Mouse (Mus musculus) E14TG2a.4 (cell line): ENCODE measurements around the gene Cfap298.

Source experiments
- H3K27me3 ChIP-seq: 2 replicates; pipeline ENCODE4 v1.6.1; 2014; ENCODE audit warnings: low read length, control low read depth; ENCODE audit not compliant: insufficient read depth
- H3K36me3 ChIP-seq: 2 replicates; pipeline ENCODE4 v1.6.1; 2014; ENCODE audit warnings: low read length, control low read depth; ENCODE audit not compliant: insufficient read depth
- H3K4me1 ChIP-seq: replicated peaks from 2 replicates; pipeline ENCODE4 v1.6.1; 2014; ENCODE audit warnings: low read depth, low read length, control low read depth
- H3K4me3 ChIP-seq: replicated peaks from 2 replicates; pipeline ENCODE4 v1.5.1; 2014; ENCODE audit warnings: mild to moderate bottlenecking, low read length
- H3K9me3 ChIP-seq: 2 replicates; pipeline ENCODE4 v1.6.1; 2014; ENCODE audit warnings: low read length, control low read depth
- CTCF ChIP-seq: conservative IDR thresholded peaks from 2 replicates; pipeline ENCODE4 v1.5.1; 2014; ENCODE audit warnings: low read length
- NANOG ChIP-seq: IDR thresholded peaks from 2 replicates; pipeline ENCODE4 v1.6.1; 2014; ENCODE audit warnings: borderline replicate concordance, low read length, mixed read lengths
- POU5F1 ChIP-seq: IDR thresholded peaks from 2 replicates; pipeline ENCODE4 v1.6.1; 2014; ENCODE audit warnings: low read length, borderline replicate concordance

Gene Cfap298

DNA sequence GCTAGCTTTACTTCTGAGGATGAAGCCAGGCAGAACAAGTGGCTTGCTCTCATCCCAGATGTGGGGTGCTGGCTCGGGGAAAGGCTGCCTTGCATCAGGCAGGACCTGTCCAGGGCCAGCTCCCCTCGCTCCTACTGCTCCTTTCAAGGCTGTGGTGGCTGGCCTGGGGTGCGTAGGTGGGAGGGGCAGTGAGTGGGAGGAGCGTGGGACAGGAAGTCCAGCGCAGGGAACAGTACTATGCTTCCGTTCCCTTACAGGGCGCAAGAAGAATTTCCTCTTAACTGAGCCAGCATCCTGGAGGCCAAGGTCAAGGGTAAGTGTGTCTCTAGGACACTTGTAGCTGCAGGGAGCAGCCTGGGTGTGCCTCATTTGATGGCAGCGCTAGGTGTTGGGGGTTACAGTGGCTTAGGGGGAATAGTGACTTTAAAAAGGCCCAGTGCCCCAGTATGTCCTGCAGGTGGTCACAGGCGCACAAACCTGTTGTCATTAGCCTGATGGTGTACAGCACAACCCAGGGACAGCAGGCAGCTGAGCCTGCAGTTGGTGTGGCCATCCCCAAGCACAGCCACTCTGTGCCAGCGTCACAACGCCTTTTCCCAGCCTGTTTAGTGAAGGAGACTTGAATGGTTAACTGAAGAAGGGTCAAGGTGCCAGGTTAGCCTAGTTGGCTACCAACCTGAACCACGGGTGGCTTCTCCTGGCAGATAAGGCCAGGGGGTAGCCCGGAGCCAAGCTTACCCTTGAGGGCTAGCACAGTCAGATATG lies 10.1 kb downstream of the Cfap298 start:
- Histone ChIP-seq H3K4me3 (peak overlapping the region; percentile 52), H3K4me1 (peaks cover 25% of the 10 kb centered on the region), H3K9me3 (no peaks in the 10 kb centered on the region), H3K36me3 (peaks cover 40% of the 10 kb centered on the region), H3K27me3 (no peaks in the 10 kb centered on the region)
- TF ChIP-seq POU5F1 = no peak
- no peak for TF ChIP-seq NANOG
- no peak for TF ChIP-seq CTCF

DNA sequence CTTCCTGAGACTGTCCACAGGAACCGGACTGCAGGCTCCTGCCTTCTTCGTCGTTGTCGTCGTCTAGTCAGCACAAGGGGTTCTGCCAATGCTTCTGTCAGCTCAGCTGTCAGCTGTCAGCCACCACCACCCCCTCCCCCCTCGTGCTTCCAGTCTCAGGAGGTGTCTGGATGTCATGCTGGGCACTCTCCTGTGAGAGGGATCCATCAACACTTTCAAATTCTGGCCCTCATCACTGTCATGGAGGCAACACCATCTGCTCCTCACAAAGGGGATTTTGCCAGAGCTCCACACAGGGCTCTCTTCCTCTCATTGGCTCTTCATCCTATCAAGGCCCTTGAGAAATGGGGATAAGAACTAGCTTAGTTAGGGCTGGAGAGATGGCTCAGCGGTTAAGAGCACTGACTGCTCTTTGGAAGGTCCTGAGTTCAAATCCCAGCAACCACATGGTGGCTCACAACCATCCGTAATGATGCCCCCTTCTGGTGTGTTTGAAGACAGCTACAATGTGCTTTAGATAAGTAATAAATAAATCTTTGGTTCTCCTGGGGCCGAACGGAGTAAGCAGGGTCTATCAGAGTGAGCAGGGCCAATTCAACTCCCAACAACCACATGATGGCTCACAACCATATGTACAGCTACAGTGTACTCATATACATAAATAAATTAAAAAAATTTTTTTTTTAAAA lies 13.3 kb downstream of the Cfap298 start:
- TF ChIP-seq POU5F1 (no peak), NANOG (no peak), CTCF (no peak)
- Histone ChIP-seq H3K9me3 (peaks cover 12% of the 10 kb centered on the region), H3K36me3 (peaks cover 10% of the 10 kb centered on the region), H3K4me1 (peaks cover 13% of the 10 kb centered on the region), H3K4me3 (no peak overlapping the region), H3K27me3 (peaks cover 14% of the 10 kb centered on the region)

DNA sequence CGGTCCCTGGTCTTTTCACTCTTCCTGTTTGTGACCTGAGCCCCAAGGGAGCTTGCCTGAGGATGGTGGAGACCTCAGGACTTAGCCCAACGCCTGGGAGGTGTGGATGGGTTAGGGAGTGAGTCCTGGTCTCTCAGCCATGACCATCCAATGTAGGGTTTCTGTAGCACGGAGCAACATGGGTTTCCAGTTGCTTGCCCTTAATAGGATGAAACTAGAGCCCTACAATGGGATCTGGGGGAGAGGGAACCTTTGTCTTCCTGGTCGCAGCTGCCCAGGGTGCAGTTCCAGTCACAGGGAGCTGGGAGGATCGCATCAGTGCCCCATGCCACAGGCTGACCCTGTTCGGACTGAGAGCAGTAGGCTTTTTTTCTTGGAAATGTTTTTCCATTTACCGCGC lies 17.8 kb downstream of the Cfap298 start:
- H3K36me3 ChIP-seq = no peaks in the 10 kb centered on the region
- no peak overlapping the region for H3K4me3 ChIP-seq
- TF ChIP-seq CTCF = no peak
- TF ChIP-seq NANOG = no peak
- no peak for TF ChIP-seq POU5F1
- H3K27me3 ChIP-seq = peaks cover 26% of the 10 kb centered on the region
- H3K4me1 ChIP-seq = no peaks in the 10 kb centered on the region
- H3K9me3 ChIP-seq = peaks cover 12% of the 10 kb centered on the region

DNA sequence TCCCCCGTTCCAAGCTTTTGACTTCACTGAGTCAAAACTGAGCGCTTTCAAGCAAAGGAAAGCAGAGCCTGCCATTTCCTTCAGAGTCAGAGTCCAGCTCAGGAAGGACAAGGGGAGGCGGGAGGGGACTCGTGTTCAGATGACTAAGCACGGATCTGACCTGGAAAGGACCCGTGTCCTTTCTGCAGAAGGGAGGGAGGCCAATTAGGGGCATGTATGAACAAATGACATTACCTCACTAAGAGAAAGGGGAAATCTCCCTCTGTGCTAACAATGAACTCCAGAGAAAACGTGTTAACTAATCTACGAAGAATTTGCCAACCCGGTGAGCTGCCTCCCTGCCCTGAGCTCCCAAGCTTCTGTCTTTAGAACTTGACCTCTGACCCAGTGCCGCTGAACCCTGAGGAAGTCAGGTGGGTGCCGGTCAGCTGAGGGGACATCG lies 18.9 kb downstream of the Cfap298 start:
- TF ChIP-seq CTCF (no peak), POU5F1 (no peak), NANOG (no peak)
- H3K4me1 ChIP-seq = peaks cover 10% of the 10 kb centered on the region
- no peak overlapping the region for H3K4me3 ChIP-seq
- peaks cover 35% of the 10 kb centered on the region for H3K27me3 ChIP-seq
- H3K9me3 ChIP-seq = peaks cover 12% of the 10 kb centered on the region
- H3K36me3 ChIP-seq = no peaks in the 10 kb centered on the region

DNA sequence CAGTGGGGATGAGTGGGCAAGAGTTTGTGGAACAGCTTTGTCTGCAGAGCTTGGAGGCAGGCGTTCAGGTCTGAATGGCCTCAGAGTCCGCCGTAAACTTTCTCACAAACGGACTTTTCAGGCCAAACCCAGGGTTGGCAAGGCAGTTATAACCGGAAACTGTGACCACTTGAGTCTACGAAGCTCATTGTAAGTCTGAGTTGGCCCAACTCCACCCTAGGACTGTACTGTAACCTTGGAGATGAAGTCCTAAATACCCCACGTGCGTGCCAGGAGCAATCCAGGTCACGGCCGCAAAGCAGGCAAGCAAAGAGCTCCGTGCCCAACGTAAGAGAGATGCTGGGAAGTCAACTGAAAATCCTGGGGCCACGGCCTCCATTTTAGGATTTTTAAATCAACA lies 23.1 kb downstream of the Cfap298 start:
- H3K4me1 ChIP-seq = peaks cover 24% of the 10 kb centered on the region
- peaks cover 51% of the 10 kb centered on the region for H3K27me3 ChIP-seq
- TF ChIP-seq CTCF = no peak
- no peak for TF ChIP-seq NANOG
- TF ChIP-seq POU5F1 = no peak

DNA sequence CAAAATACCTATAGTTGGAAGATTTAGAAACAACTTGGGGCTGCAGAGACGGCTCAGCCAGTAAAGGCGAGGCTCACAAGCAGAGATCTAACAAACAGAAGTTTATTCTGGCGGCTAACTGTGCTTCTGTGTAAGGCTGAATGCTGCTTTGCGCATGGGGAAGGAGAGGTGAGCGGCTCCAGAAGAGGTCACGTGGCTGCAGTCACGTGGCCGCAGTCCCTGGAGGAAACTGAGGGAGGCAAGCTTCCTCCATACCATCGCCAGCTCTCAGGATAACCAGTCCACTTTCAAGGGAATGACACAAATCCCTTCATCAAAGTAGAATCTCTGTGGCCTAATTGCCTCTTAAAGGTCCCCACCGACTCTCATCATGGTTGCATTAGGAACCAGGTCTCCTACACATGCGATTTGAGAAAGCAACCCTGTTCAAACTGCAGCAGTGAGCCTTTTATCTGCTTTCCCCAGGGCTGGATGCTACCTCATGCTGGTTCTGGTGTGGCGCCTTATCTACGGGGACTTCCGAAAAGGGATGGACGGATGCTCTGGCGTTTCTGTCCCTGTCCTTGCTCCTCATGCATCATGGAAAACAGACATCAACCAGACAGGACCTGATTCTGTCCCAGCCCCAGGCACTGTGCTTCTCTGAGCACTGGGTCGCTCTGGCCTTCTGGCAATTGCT lies 23.9 kb downstream of the Cfap298 start:
- no peak for TF ChIP-seq NANOG
- peaks cover 24% of the 10 kb centered on the region for H3K4me1 ChIP-seq
- H3K9me3 ChIP-seq = no peaks in the 10 kb centered on the region
- no peaks in the 10 kb centered on the region for H3K36me3 ChIP-seq
- peak overlapping the region; percentile 39; the same call in 1 of the 2 replicates for H3K4me3 ChIP-seq
- H3K27me3 ChIP-seq = peaks cover 49% of the 10 kb centered on the region

More for the DNA sequence above, 23.1 kb downstream of the Cfap298 start:
- H3K36me3 ChIP-seq = no peaks in the 10 kb centered on the region
- no peaks in the 10 kb centered on the region for H3K9me3 ChIP-seq
- no peak overlapping the region; the same call in 1 of the 2 replicates for H3K4me3 ChIP-seq

DNA sequence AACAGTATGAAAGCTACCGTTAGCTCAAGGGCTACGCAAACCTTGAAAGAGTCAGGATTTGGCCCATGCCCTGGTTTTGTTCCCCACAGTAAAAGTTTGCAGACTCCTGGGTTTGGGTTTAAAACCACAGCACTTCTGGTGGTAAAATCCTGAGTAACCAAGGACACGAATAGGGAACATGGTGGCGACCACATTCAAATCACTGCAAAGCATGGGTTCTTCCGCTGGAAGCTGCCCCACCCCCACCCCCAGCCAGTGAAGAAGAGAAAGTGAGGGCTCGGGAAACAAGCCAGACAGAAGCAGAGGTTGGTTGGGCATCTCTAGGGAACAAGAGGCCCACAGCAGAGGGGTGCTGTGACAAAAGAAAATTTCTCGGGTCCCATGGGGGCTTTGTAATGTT lies 27.7 kb downstream of the Cfap298 start:
- H3K4me3 ChIP-seq = no peak overlapping the region
- no peak for TF ChIP-seq CTCF
- no peak for TF ChIP-seq NANOG
- no peak for TF ChIP-seq POU5F1
- peaks cover 33% of the 10 kb centered on the region for H3K4me1 ChIP-seq
- peaks cover 45% of the 10 kb centered on the region for H3K27me3 ChIP-seq
- peaks cover 6% of the 10 kb centered on the region for H3K9me3 ChIP-seq
- no peaks in the 10 kb centered on the region for H3K36me3 ChIP-seq

DNA sequence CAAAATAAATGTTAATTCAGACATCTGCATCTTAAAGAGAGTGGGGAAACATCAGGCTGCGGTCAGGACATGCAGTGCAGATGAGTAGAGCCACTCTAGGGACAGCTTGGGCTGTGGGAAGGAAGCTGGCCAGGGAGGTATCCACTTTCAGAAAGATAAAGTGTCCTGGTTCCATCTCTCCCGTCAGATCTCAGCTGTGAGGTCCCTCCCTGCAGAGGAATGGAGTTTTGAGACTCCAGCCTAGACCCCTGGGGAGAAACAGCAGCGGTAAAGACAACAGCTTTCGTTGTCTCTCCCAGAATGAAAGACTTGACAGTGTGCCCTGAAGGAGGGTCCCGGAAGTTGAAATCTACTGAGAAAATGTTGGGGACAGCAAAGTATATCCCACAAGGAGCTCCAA lies 31.6 kb downstream of the Cfap298 start:
- H3K4me1 ChIP-seq = peaks cover 10% of the 10 kb centered on the region
- H3K4me3 ChIP-seq = no peak overlapping the region
- TF ChIP-seq NANOG (no peak), POU5F1 (no peak), CTCF (no peak)
- H3K9me3 ChIP-seq = peaks cover 6% of the 10 kb centered on the region
- H3K27me3 ChIP-seq = peaks cover 15% of the 10 kb centered on the region
- no peaks in the 10 kb centered on the region for H3K36me3 ChIP-seq
